Mouse (Mus musculus) kidney, adult 18-20 months (tissue): Measurements from ENCODE around the gene Kif16b.
A peak's percentile ranks its signal among the peaks of the same experiment; 100 is the strongest.

ENCODE experiments used
- DNase-seq: peaks from one replicate; pipeline ENCODE4 v3.0.0; 2021

Kif16b gene

GRCm38 (mm10) chr2:142900862-142901805, at the start of gene Kif16b:
Kif16b (minus strand) TSS chr2:142901531.
- DNase-seq, result peak; percentile 97

DNA sequence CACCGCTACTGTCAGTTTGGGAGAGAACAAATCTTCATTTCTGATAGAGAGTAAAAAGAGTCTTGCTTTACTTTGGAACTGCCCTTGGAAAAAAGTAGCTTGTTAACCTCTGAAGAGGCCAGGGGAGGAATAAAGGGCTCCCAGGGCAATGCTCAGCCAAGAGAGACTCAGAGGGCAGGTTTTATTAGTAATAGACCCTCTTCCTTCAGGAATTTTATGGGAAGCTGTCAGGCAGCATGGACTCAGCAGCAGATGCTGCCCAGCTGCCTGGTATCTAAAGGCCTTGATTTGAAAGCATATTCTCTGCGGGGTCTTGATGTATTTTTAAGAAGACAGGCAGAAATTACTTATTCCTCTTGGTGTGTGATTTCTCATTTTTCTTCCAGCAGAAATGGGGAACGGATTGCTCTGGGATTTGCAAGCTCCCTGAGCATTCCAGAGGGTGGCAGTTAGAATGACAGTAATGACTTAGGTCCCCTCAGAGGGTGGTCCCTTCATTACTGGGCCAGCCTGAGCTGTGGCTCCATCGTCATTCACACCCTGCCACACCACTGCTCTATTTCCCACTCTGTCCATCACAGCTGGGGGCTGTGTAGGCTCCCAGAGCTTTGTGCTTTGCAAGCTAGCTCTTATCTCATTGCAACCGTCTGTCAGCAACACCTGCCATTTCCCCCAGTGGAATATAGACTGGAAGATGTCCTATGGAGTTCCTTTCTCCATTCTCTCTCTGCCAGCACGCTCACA, 39.7 kb upstream of the Kif16b start:
- DNase-seq, result no peak

DNA sequence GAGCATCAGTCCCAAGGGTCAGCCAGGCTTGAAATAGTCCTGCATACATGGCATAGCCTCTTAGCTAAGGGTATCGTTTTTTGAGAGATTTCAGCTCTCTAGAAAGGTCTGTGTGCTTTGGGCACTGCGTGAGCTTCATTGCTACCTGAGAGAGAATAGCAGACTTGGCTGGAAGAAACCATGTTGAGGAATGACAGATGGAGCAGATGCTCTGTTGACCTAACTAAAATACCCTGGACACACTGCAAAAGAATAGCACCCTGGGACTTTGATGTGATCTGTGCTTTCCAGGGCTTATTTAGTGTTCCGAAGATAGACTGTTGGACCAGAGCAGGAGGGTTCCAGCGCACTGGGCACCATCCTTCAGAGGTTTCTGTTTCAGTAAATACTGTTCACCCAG, 29.1 kb upstream of the Kif16b start:
- DNase-seq, result no peak

GRCm38 (mm10) chr2:142929226-142930112, 28.1 kb upstream of the Kif16b start:
- DNase-seq, result no peak

DNA sequence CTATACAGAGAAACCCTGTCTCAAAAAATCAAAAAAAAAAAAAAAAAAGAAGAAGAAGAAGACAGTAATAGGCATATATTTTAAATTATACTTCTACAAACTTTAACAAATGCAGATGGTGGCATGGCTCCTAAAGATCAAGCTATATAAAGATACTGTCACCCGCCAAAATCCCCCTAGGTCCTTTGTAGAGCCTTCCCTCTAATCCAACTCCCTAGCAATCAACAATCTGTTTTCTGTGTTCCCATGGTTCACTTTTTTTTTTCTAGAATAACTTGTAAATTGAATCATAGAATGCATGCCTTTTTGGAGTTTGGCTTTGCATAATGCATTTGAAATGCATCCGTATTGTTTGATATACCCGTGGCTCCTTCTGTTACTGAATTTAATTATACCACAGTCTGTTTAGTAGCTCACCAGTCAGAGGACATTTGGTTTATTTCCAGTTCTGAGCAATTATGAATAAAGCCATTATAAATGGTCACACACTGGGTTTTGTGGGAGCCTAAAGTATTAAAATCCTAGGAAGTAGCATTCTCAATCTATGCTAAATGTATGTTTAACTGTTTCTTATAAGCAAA, 9.6 kb upstream of the Kif16b start:
- no peak for DNase-seq

GRCm38 (mm10) chr2:142909213-142909612, 7.9 kb upstream of the Kif16b start:
- DNase-seq, result no peak

- DNase-seq, result no peak
These were observed 5.7 kb upstream of the Kif16b start for GRCm38 (mm10) chr2:142907056-142907455.

GRCm38 (mm10) chr2:142902905-142903895, 1.9 kb upstream of the Kif16b start:
- peak; percentile 95 for DNase-seq

- no peak for DNase-seq
These were observed 1.0 kb downstream of the Kif16b start for GRCm38 (mm10) chr2:142900120-142900861.

DNA sequence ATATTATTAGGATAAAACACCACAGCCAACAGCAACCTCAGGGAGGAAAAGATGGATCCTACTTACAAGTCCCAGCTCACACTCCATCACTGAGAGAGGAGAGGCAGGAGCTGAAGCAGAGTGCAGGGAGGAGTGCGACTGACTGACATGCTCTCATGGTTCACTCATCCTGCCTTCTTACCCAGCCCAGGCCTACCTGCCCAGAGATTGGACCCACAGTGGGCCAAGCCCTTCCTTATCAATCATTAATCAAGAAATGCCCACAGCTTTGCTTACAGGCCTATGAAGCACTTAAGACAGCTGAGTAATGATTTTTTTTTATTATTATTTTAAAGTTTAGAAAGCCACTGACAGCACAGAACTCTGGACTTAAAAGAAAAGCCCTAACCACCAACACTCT, 7.6 kb downstream of the Kif16b start:
- no peak for DNase-seq

GRCm38 (mm10) chr2:142891283-142891682, 10.0 kb downstream of the Kif16b start:
- no peak for DNase-seq

- DNase-seq, result no peak
These were observed 16.9 kb downstream of the Kif16b start for GRCm38 (mm10) chr2:142884456-142884855.

DNA sequence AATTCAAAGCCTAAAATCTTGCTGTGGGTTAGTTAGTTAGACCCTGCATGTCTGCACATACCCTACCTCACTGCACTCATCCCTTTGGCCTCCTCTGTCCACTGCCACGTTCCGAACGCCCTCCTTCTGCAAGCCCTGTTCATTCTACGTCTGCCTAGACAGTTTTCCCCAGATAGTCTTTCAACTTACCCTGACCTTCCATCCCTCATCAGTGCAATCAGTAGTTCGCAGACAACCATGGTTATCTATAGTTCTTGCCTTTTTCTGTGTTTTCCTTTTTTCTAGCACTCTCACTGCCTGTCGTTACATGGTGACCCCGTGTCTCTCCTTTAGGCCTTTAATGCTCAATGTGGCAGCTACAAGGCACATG, 17.7 kb downstream of the Kif16b start:
- DNase-seq, result no peak

DNA sequence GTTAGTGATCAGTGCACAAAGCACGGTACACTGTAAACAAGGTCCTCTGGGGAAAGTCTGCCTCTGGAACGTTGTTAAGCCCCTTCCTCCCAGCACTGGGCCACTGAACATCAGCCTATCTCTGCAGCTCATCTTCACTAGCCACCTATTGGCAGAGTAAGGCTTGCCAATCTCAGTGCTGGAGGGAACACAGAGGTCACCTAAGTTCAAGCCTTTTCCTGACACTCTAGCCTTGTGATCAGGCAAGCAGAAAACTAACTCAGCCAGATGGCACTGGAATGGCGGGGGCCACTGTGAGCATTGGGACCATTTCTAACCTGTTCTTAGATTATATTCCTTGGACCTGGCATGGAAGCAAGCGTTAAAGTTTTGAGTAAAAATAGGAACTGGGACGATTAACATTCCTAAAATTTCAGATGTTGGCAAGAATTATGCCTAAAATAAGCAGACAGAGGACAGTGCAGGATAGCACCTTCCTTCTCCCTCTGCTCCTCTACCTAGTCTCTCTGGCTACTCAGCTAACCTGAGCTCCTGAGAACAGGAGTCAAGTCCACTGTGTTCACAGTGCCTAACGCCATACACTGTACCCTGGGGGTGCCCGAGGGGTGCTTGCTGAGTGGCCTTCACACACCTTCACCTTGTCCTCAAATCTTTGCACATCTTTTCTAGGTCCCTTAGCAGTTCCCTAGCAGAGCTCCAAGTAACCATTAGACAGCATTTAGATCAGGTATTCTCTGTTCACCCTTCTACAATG, 18.3 kb downstream of the Kif16b start:
- DNase-seq, result peak; percentile 69

DNA sequence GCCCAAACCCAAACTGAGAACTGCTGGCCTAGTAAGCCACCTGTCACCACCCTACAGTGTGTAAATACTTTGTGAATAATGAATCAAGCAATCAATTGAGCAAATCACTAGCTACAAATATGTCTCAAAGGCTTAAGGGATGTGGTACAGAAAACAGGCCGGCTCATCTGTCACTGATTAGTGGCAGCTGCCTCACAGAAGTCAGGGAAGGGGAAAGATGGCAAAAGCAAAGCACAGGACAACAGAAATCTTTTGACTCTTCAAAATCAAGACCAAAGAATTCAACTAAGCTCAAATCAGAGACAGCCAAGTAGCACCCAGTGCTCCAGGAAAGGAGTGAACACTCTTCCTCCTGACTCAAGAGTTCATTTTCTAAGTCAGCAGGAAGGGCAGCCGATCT, 18.9 kb downstream of the Kif16b start:
- DNase-seq, result no peak

DNA sequence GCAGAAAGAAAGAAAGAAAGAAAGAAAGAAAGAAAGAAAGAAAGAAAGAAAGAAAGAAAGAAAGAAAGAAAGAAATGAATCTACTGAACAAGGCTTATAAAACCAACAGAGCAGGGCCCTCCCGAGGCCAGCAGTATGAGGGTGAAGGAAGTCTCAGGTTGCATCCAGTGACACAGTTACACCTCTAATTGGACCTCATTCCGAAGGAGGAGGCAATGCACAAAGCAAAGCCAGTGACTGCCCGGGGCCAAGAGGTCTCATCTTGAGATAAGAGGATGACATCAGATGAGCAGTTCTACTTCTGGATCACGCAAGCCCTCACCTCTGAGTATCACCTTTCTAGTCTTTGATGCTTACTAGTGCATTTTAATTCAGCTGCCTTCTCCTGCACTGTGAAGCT, 20.2 kb downstream of the Kif16b start:
- no peak for DNase-seq

DNA sequence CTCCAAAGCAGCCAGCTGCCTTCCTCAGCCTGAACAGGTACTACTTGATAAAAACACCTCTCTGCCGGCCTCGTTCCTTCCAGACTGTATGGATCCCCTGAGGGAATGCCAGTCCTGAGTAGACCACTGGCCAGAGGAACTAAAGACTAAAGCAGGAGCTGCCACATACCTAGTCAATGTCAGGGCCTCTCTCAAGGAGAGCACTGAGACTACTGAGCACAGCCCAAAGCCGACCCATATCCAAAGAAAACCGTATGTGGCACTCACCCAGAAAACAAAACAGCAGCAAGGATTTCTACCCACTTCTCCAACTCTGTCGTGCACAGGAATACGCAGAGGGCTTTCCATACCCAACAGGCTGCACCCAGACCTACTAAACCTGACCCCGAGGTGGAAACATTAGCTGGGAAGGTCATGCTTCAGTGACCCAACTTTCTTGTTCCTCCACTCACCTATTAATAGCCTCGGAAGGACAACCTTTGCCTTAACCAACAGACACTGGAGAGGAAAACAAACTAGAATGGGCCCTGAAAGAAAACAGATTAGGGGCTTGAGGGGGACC, 22.0 kb downstream of the Kif16b start:
- peak; percentile 63 for DNase-seq

DNA sequence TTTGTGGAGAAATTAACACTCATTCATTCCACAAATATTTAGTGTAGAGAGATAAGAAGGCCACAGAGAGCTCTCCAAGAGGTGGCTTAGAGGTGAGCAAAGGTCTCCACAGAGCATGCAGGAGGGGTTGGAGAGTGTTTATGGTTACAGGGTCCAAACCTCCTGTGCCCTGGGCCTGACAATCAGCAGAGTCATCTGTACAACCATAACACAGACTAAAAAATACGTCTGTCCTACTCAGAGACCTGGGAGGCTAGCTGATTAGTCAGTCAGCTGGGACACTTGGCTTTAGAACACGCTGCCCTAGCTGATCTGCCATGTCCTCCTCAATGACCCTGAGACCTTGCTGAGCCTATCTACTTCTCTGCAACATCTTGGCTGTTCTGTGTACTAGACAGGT, 24.7 kb downstream of the Kif16b start:
- DNase-seq, result no peak

DNA sequence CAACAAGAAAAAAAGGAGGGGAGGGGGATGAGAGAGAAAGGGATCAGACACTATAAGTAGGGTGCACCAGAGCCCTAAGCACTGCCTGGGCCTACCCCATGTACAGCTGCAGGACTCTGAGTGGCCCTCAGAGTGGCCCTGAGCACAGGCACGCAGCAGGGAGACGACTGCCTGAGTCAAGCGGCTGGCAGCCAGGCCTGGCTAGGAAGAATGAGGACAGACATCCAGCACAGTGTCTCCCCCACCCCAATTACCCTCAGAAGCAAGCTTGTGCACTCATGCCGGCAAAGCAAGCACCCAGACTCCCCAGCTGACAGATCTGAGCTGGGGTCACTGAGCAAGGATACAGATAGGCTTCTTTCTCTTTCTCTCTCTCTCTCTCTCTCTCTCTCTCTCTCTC, 25.4 kb downstream of the Kif16b start:
- no peak for DNase-seq

DNA sequence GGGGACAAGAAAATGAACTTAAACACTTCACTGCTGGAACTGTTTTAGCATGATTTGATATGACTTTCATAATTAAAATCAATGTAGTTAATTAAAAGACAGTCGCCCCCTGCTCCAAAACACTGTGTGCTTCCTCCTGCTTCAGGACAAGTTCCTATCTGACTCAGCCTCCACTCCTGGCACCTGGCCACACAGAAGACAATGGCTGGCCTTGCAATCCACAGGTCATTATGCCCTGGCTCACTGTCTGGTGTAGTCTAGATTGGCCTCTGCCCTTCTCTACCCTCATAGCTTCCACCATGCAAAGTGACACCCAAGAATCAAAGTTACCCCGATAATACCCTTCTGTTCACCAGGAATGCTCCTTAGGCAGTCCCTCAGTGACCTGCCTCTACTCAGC, 26.8 kb downstream of the Kif16b start:
- DNase-seq, result peak; percentile 47
